Mouse (Mus musculus): ENCODE results near the gene 6030468B19Rik. TPM values are rescaled to one million over a fixed set of nuclear protein-coding genes. Genes with fewer than 3 reads are reported as not detected.

The 6030468B19Rik gene
- polyA plus RNA-seq, 1 experiment from 2014 or later = 90.0 TPM

DNA sequence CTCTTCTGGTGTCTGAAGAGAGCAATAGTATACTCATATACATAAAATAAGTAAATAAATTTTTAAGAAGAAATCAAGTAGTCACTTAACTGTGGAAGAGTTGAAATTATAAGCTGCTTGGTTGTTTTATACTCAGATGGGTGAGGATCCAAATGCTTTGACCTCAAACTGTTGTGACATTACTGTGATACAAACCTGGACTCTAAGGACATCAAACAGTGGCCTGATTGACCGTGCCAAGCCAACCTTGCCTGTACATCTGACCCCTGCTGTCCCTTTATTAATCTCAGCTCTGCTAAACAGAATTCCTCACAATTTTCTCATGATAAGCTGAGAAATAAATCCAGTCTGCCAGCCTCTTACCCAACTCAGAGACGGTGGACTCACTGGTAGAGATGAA lies 48.2 kb downstream of the 6030468B19Rik start:
- no peaks in the 10 kb centered on the region for H3K27me3 ChIP-seq
- no peak overlapping the region for H3K4me2 ChIP-seq
- peaks cover 67% of the 10 kb centered on the region for H3K4me1 ChIP-seq (replicated peaks)
- no peaks in the 10 kb centered on the region for H3K9me3 ChIP-seq (replicated peaks)
- H3K9ac ChIP-seq = no peak overlapping the region
- peak overlapping the region; percentile 70 for H3K27ac ChIP-seq (replicated peaks)
- WGBS (ENCODE audit: insufficient replicate concordance) = 63% methylated on average over 2 of the region's 2 CpGs
- no peak for ATAC-seq (ENCODE audit: insufficient read depth)
- H3K36me3 ChIP-seq (replicated peaks) = peaks cover 5% of the 10 kb centered on the region; the same call in 1 of the 2 replicates
- H3K4me3 ChIP-seq (replicated peaks) = no peak overlapping the region

DNA sequence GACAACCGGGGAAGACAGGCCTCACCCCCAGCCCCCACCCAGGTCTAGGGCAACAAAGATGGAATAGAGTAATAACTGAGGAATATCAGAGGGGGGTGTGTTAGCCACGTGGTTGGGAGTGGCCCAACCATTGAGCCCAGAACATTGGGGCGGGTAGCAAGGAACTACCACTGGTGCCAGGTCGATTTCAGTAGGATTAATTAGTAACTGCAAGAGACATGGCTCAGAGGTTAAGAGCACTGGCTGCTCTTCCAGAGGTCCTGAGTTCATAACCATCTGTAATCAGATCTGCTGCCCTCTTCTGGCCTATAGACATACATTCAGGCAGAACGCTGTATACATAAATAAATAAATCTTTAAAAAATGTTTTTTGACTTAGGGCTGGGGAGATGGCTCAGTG lies 49.2 kb downstream of the 6030468B19Rik start:
- Histone ChIP-seq H3K27ac (replicated peaks) (peak overlapping the region; percentile 92), H3K9me3 (replicated peaks) (no peaks in the 10 kb centered on the region), H3K36me3 (replicated peaks) (peaks cover 14% of the 10 kb centered on the region), H3K4me2 (no peak overlapping the region), H3K4me3 (replicated peaks) (no peak overlapping the region), H3K9ac (no peak overlapping the region), H3K27me3 (no peaks in the 10 kb centered on the region), H3K4me1 (replicated peaks) (peaks cover 64% of the 10 kb centered on the region)
- WGBS (ENCODE audit: insufficient replicate concordance) = 38% methylated on average over 5 of the region's 5 CpGs
- peak; percentile 10; the same call in 1 of the 2 replicates for ATAC-seq (ENCODE audit: insufficient read depth)

DNA sequence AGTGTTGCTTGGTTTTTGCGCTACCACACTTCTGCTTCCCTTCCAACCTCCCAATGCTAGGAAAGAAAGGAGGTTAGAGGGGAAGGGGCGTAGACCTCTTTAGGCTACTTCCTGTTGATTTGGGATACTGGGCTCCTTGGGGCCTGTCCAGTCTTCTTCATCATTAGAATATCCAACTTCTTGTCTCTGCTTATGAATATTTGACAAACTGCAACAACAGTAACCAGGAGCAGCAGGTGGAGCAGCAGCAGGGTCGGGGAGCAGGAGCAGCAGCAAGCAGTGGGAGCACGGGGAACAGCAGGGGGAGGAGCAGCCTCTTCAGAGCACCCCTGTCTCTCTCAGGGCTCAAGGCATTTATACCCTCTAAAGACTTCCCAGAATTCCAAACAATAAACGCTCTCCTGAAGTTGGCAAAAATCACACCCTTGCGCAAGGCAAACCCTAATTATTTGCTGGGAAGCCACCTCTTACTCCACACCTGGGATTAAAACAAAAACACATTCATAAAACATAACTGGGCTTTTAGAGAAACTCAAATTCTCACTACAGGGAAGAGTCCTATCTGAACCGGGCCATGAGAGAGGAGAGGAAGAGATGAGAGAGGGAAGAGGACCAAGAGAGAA lies 50.2 kb downstream of the 6030468B19Rik start:
- peak overlapping the region; percentile 92 for H3K27ac ChIP-seq (replicated peaks)
- no peaks in the 10 kb centered on the region for H3K27me3 ChIP-seq
- peaks cover 25% of the 10 kb centered on the region for H3K36me3 ChIP-seq (replicated peaks)
- peaks cover 66% of the 10 kb centered on the region for H3K4me1 ChIP-seq (replicated peaks)
- H3K9ac ChIP-seq = peak overlapping the region; percentile 89
- no peaks in the 10 kb centered on the region for H3K9me3 ChIP-seq (replicated peaks)
- 61% methylated on average over 7 of the region's 7 CpGs for WGBS (ENCODE audit: insufficient replicate concordance)
- H3K4me3 ChIP-seq (replicated peaks) = peak overlapping the region; percentile 77
- no peak for ATAC-seq (ENCODE audit: insufficient read depth)
- H3K4me2 ChIP-seq = peak overlapping the region; percentile 90

DNA sequence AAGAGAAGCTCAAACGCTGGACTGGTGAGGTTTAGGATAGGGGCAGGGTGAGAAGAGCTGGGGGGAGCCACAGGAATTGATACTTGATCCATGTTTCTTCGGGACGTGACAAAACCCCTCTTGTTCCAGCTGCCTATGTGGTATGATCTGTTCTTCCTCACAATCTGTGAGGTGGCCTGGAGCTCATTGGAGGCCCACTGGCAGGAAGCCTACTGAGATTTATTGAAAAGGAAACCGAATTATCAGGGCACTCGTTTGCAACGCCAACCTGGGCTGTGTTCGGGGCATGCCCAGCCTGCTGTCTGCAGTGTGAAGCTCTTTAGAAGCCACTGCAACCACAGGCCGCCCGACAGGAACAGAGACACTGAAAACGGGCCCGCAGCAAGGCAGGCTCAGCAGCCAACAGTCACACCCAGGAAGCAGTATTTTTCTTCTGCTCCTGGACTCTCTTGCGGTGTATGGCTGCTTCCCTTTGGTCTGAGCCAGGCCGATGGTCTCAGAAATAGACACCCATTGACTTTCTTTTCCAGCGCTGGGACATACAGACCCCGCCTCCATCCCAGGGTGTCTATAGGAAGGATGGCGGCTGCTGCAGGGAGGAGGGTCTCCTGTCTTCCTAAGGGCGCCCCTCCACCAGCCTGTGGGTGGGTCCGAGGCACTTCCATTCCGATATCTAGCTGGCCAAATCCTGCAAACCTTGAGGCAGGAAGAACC lies 51.0 kb downstream of the 6030468B19Rik start:
- peaks cover 73% of the 10 kb centered on the region for H3K4me1 ChIP-seq (replicated peaks)
- H3K27ac ChIP-seq (replicated peaks) = peak overlapping the region; percentile 92
- peak overlapping the region; percentile 77 for H3K4me3 ChIP-seq (replicated peaks)
- no peaks in the 10 kb centered on the region for H3K27me3 ChIP-seq
- no peaks in the 10 kb centered on the region for H3K9me3 ChIP-seq (replicated peaks)
- peak overlapping the region; percentile 89 for H3K9ac ChIP-seq
- 6% methylated on average over 19 of the region's 19 CpGs for WGBS (ENCODE audit: insufficient replicate concordance)
- peaks cover 32% of the 10 kb centered on the region for H3K36me3 ChIP-seq (replicated peaks)
- ATAC-seq (ENCODE audit: insufficient read depth) = peak; percentile 36
- peak overlapping the region; percentile 90 for H3K4me2 ChIP-seq

DNA sequence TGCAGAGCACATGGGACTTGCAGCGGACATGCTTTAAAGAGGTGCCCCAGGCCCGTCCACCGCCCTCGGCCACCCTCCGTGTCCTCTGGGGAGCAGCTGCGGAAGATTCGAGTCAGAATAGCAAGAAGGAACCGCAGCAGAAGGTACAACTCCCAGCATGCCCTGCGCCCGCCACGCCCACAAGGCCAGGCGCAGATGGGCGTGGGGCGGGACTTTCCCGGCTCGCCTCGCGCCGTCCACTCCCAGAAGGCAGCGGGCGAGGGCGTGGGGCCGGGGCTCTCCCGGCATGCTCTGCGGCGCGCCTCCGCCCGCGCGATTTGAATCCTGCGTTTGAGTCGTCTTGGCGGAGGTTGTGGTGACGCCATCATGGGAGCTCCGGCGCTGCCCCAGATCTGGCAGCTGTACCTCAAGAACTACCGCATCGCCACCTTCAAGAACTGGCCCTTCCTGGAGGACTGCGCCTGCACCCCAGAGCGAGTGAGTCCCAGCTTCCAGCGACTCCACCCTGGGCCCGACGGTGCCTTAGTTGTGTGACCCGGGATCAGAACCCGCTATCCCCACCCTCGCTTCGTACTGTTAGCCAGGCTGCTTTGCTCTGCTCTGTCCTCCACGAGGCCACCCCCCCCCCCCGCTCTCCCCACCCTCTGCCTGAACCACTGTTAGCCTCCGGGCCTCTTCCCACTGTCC lies 51.7 kb downstream of the 6030468B19Rik start, which contains the start of gene Birc5:
TSS of gene Birc5 (plus strand) at position 267 of the 687 bp plus-strand sequence.
- no peaks in the 10 kb centered on the region for H3K9me3 ChIP-seq (replicated peaks)
- H3K4me3 ChIP-seq (replicated peaks) = peak within 1 kb of the TSS; percentile 77
- peaks cover 72% of the 10 kb centered on the region for H3K4me1 ChIP-seq (replicated peaks)
- peak; percentile 84 for ATAC-seq (ENCODE audit: insufficient read depth)
- no peaks in the 10 kb centered on the region for H3K27me3 ChIP-seq
- H3K4me2 ChIP-seq = peak within 1 kb of the TSS; percentile 90
- WGBS (ENCODE audit: insufficient replicate concordance) = under 1% methylated on average over 51 of the region's 51 CpGs
- H3K36me3 ChIP-seq (replicated peaks) = peaks cover 39% of the 10 kb centered on the region
- H3K9ac ChIP-seq = peak within 1 kb of the TSS; percentile 90
- H3K27ac ChIP-seq (replicated peaks) = peak within 1 kb of the TSS; percentile 92

DNA sequence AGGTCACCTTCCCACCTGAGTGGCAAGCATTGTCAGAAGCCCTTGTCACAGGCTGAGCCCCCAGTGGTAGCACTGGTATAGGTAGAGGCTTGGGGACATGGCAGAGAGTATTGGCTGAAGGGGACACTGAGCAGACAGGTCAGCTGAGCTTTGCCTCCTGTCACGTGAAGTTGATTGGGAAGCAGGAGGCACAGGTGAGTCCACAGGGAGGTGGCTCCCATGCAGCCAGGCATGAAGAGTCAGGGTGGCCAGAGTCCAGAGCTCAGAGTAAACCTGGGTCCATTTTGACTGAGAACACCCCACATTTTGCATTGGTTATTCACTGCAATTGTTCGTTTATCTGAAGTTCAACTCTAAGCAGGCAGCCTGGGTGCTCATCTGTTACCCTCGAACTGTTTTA lies 55.4 kb downstream of the 6030468B19Rik start:
- Histone ChIP-seq H3K27ac (replicated peaks) (no peak overlapping the region), H3K4me1 (replicated peaks) (peaks cover 49% of the 10 kb centered on the region), H3K9ac (no peak overlapping the region), H3K4me3 (replicated peaks) (no peak overlapping the region), H3K27me3 (no peaks in the 10 kb centered on the region), H3K4me2 (no peak overlapping the region), H3K36me3 (replicated peaks) (peaks cover 74% of the 10 kb centered on the region), H3K9me3 (replicated peaks) (0 out of 2 replicates have a peak, but pooled peaks cover 3% of the 10 kb centered on the region)
- 78% methylated on average over 3 of the region's 3 CpGs for WGBS (ENCODE audit: insufficient replicate concordance)
- no peak for ATAC-seq (ENCODE audit: insufficient read depth)

DNA sequence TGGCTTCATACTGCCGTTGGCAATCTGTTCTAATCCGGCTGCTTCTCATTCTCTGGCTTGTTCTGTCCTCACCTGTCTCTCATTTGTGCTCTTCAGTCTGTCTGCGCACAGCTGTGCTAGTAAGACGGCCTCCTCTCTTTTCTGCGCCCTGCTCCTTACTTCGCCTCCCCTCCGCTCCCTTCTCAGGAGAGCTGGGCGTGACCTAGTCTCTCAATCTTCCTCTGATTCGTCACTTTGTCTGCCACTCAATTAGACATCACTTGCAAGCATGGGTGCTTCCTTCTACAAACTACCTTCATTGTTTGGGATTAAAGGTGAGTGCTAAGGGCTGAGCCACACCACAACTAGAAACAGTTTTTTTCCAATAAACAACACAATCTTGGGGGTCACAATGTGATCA lies 56.8 kb downstream of the 6030468B19Rik start:
- H3K4me1 ChIP-seq (replicated peaks) = peaks cover 40% of the 10 kb centered on the region
- no peak overlapping the region for H3K9ac ChIP-seq
- H3K27me3 ChIP-seq = peaks cover 7% of the 10 kb centered on the region
- no peak overlapping the region for H3K4me3 ChIP-seq (replicated peaks)
- no peak for ATAC-seq (ENCODE audit: insufficient read depth)
- 89% methylated on average over 9 of the region's 9 CpGs for WGBS (ENCODE audit: insufficient replicate concordance)
- 0 out of 2 replicates have a peak, but pooled peaks cover 3% of the 10 kb centered on the region for H3K9me3 ChIP-seq (replicated peaks)
- H3K36me3 ChIP-seq (replicated peaks) = peaks cover 77% of the 10 kb centered on the region
- H3K27ac ChIP-seq (replicated peaks) = no peak overlapping the region
- no peak overlapping the region for H3K4me2 ChIP-seq

DNA sequence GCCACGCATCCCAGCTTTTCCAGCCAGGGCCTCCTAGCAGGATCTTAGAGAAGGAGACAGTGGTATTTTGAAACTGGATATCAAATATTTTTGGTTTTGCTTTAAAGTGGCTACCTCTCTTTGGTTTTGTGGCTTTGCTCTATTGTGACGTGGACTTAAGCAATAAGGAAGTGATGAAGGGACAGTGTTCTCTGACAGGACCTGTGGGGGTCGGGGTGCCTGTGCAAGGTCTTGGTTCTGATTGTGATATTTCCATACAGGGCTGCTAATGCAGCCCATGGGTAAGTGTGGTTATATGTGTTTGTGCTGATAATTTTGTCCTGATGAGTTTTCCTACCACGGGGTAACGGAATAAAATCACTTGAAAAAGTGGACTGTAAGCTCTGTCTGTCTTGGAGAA lies 57.9 kb downstream of the 6030468B19Rik start:
- WGBS (ENCODE audit: insufficient replicate concordance) = 85% methylated on average over 5 of the region's 5 CpGs

DNA sequence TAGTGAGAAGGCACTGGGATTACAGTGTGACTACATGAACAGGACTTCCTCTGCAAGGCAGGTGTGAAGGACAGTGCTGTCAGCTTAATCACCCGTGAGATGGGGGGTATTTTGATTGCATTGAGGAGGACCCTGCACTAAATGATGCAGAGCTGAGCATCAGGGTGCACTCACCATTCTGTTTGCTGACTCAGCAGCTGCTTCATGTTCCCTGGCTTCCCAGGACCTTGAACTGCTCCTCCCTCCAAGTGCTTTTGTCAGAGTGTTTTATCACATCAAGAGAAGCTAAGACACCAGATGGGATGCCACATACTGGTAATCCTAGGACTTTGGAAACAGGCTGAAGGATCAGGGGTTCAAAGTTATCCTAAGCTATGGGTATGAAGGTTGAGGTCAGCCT lies 58.5 kb downstream of the 6030468B19Rik start:
- no peak overlapping the region for H3K4me2 ChIP-seq
- no peak overlapping the region for H3K4me3 ChIP-seq (replicated peaks)
- ATAC-seq (ENCODE audit: insufficient read depth) = no peak
- 0 out of 2 replicates have a peak, but pooled peaks cover 3% of the 10 kb centered on the region for H3K9me3 ChIP-seq (replicated peaks)
- H3K4me1 ChIP-seq (replicated peaks) = peaks cover 36% of the 10 kb centered on the region
- H3K36me3 ChIP-seq (replicated peaks) = peaks cover 70% of the 10 kb centered on the region
- no peak overlapping the region for H3K9ac ChIP-seq
- peaks cover 24% of the 10 kb centered on the region for H3K27me3 ChIP-seq
- 81% methylated on average over 1 of the region's 1 CpGs for WGBS (ENCODE audit: insufficient replicate concordance)
- H3K27ac ChIP-seq (replicated peaks) = no peak overlapping the region

More for the DNA sequence above, 57.9 kb downstream of the 6030468B19Rik start:
- Histone ChIP-seq H3K4me1 (replicated peaks) (peaks cover 38% of the 10 kb centered on the region), H3K9me3 (replicated peaks) (0 out of 2 replicates have a peak, but pooled peaks cover 3% of the 10 kb centered on the region), H3K4me3 (replicated peaks) (no peak overlapping the region), H3K27me3 (peaks cover 18% of the 10 kb centered on the region), H3K36me3 (replicated peaks) (peaks cover 74% of the 10 kb centered on the region), H3K4me2 (no peak overlapping the region), H3K27ac (replicated peaks) (no peak overlapping the region), H3K9ac (no peak overlapping the region)
- no peak for ATAC-seq (ENCODE audit: insufficient read depth)
